Mouse (Mus musculus) stomach, embryonic 15.5 days (tissue): ENCODE measurements at regions not wholly inside any gene's neighbourhood (a gene's known extent, or its start where the extent isn't known, plus 50 kb on each side); places are given as distances from the start of the nearest gene placed in this dataset.

Experiments used
- ATAC-seq: fragments of 200-750 bp; cut with Nextera tagmentation; 2 replicates; pipeline ENCODE4 v1.8.0; 2017; ENCODE audit warnings: low read depth, moderate number of reproducible peaks, moderate TSS enrichment; ENCODE audit not compliant: insufficient read depth, low FRiP score
- H3K27ac ChIP-seq: fragments of 300-500 bp; sonication (generic); 2 replicates; pipeline ENCODE4 v1.5.1; 2015; ENCODE audit warnings: mild to moderate bottlenecking, inconsistent platforms
- H3K27me3 ChIP-seq: fragments of 300-500 bp; sonication (generic); replicated peaks from 2 replicates; pipeline ENCODE4 v1.6.1; 2015; ENCODE audit warnings: inconsistent platforms
- H3K36me3 ChIP-seq: fragments of 300-500 bp; sonication (generic); 2 replicates; pipeline ENCODE4 v1.6.1; 2015; ENCODE audit warnings: inconsistent platforms
- H3K4me1 ChIP-seq: fragments of 300-500 bp; sonication (generic); 2 replicates; pipeline ENCODE4 v1.6.1; 2015; ENCODE audit warnings: inconsistent platforms
- H3K4me2 ChIP-seq: fragments of 300-500 bp; sonication (generic); 2 replicates; pipeline ENCODE4 v1.6.1; 2015; ENCODE audit warnings: mild to moderate bottlenecking, inconsistent platforms
- H3K4me3 ChIP-seq: fragments of 300-500 bp; sonication (generic); replicated peaks from 2 replicates; pipeline ENCODE4 v1.5.1; 2015; ENCODE audit warnings: inconsistent platforms
- H3K9ac ChIP-seq: fragments of 300-500 bp; sonication (generic); 2 replicates; pipeline ENCODE4 v1.6.1; 2015; ENCODE audit warnings: inconsistent platforms
- H3K9me3 ChIP-seq: fragments of 300-500 bp; sonication (generic); 2 replicates; pipeline ENCODE4 v1.6.1; 2016; ENCODE audit warnings: inconsistent platforms
- WGBS: fragments of 180-500 bp; shearing (Covaris S2); methylation state at CpG from one replicate; pipeline ENCODE4 v1.1.7; 2015; 5-methylcytosine and 5-hydroxymethylcytosine counted together

- ATAC-seq: no peak
- H3K4me1 ChIP-seq: no peaks in the 10 kb centered on the region
- WGBS: 67% methylated on average over 2 of the region's 2 CpGs
- no peak overlapping the region for H3K4me3 ChIP-seq
- H3K27me3 ChIP-seq: no peaks in the 10 kb centered on the region
- no peaks in the 10 kb centered on the region for H3K9me3 ChIP-seq
- no peak overlapping the region for H3K27ac ChIP-seq
- H3K9ac ChIP-seq: no peak overlapping the region
- H3K36me3 ChIP-seq: no peaks in the 10 kb centered on the region
- no peak overlapping the region for H3K4me2 ChIP-seq
These were observed 324.7 kb upstream of the Lcorl start for GRCm38 (mm10) chr5:46182157-46182556.

GRCm38 (mm10) chr5:46172315-46172714, 314.9 kb upstream of the Lcorl start:
- no peaks in the 10 kb centered on the region for H3K36me3 ChIP-seq
- no peaks in the 10 kb centered on the region for H3K9me3 ChIP-seq
- H3K4me2 ChIP-seq: no peak overlapping the region
- H3K27ac ChIP-seq: no peak overlapping the region
- 43% methylated on average over 3 of the region's 3 CpGs for WGBS
- no peak overlapping the region for H3K9ac ChIP-seq
- H3K4me1 ChIP-seq: no peaks in the 10 kb centered on the region
- no peaks in the 10 kb centered on the region for H3K27me3 ChIP-seq
- no peak overlapping the region for H3K4me3 ChIP-seq
- no peak for ATAC-seq

DNA sequence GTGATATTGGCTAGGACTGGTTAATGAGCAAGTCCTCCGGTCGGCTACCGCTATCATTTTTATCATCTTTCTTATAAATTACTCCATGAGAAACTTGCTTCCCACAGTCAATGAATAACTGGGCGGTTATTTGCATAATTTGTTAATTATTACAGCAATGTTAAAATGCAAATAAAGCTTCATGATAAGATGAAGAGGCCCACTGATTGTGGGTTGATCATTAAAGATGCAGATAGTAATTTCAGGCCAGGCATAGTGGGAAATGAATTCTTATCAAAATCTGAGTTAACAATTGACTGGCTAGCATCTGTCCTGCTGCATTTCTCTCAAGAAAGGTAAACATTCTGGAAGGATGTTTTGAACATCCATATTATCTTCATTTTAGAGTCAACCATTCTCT, 303.4 kb upstream of the Lcorl start:
- H3K36me3 ChIP-seq: no peaks in the 10 kb centered on the region
- H3K27ac ChIP-seq: no peak overlapping the region
- no peak overlapping the region for H3K4me2 ChIP-seq
- WGBS: 77% methylated on average over 4 of the region's 4 CpGs
- no peaks in the 10 kb centered on the region for H3K27me3 ChIP-seq
- no peaks in the 10 kb centered on the region for H3K9me3 ChIP-seq
- H3K4me1 ChIP-seq: no peaks in the 10 kb centered on the region
- H3K4me3 ChIP-seq: no peak overlapping the region
- ATAC-seq: no peak
- H3K9ac ChIP-seq: no peak overlapping the region

GRCm38 (mm10) chr5:46151973-46152372, 294.6 kb upstream of the Lcorl start:
- Histone ChIP-seq H3K4me2 (no peak overlapping the region), H3K9ac (no peak overlapping the region), H3K4me3 (no peak overlapping the region), H3K27me3 (no peaks in the 10 kb centered on the region), H3K9me3 (no peaks in the 10 kb centered on the region), H3K4me1 (no peaks in the 10 kb centered on the region), H3K27ac (no peak overlapping the region), H3K36me3 (no peaks in the 10 kb centered on the region)
- ATAC-seq: peak; percentile 27; the same call in 1 of the 2 replicates
- WGBS: 51% methylated on average over 3 of the region's 3 CpGs

- H3K4me3 ChIP-seq: no peak overlapping the region
- 53% methylated on average over 6 of the region's 6 CpGs for WGBS
These were observed 293.4 kb upstream of the Lcorl start for GRCm38 (mm10) chr5:46150825-46151224.

GRCm38 (mm10) chr5:46149851-46150615, 292.6 kb upstream of the Lcorl start:
- no peak for ATAC-seq
- WGBS: 50% methylated on average over 6 of the region's 6 CpGs
- no peak overlapping the region for H3K9ac ChIP-seq

More at GRCm38 (mm10) chr5:46150825-46151224, 293.4 kb upstream of the Lcorl start:
- H3K9ac ChIP-seq: no peak overlapping the region
- H3K27me3 ChIP-seq: no peaks in the 10 kb centered on the region
- no peaks in the 10 kb centered on the region for H3K9me3 ChIP-seq
- H3K36me3 ChIP-seq: no peaks in the 10 kb centered on the region
- no peaks in the 10 kb centered on the region for H3K4me1 ChIP-seq
- no peak overlapping the region for H3K27ac ChIP-seq
- no peak overlapping the region for H3K4me2 ChIP-seq
- no peak for ATAC-seq

GRCm38 (mm10) chr5:46139024-46139423, 281.6 kb upstream of the Lcorl start:
- Histone ChIP-seq H3K4me1 (no peaks in the 10 kb centered on the region), H3K4me2 (no peak overlapping the region), H3K4me3 (no peak overlapping the region), H3K27ac (no peak overlapping the region), H3K36me3 (no peaks in the 10 kb centered on the region), H3K9ac (no peak overlapping the region), H3K9me3 (no peaks in the 10 kb centered on the region), H3K27me3 (no peaks in the 10 kb centered on the region)
- peak; percentile 22; the same call in 1 of the 2 replicates for ATAC-seq
- WGBS: 63% methylated on average over 2 of the region's 2 CpGs

More at GRCm38 (mm10) chr5:46149851-46150615, 292.6 kb upstream of the Lcorl start:
- Histone ChIP-seq H3K4me2 (no peak overlapping the region), H3K4me1 (no peaks in the 10 kb centered on the region), H3K9me3 (no peaks in the 10 kb centered on the region), H3K36me3 (no peaks in the 10 kb centered on the region), H3K27ac (no peak overlapping the region), H3K4me3 (no peak overlapping the region), H3K27me3 (no peaks in the 10 kb centered on the region)

DNA sequence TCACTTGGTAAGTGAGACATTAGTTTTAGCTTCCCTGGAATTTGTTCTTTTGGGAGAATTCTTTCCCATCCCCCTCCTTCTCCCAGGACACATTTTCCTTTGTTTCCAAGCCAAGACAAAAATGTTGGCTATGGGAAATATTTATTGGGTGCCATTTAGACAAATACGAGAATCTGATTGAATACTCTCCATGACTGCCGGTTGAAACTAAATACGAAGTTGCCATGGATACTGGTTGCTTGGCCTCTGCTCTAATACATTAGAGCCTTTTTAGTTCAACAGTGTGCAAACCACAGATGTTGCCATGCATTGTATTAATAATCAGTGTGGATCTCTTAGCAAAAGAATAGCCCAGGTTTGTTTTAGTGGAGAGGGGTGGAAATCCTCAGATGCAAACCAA, 280.3 kb upstream of the Lcorl start:
- H3K27ac ChIP-seq: no peak overlapping the region
- no peak overlapping the region for H3K9ac ChIP-seq
- no peaks in the 10 kb centered on the region for H3K9me3 ChIP-seq
- ATAC-seq: no peak
- no peak overlapping the region for H3K4me2 ChIP-seq
- no peak overlapping the region for H3K4me3 ChIP-seq
- no peaks in the 10 kb centered on the region for H3K36me3 ChIP-seq
- WGBS: 49% methylated on average over 3 of the region's 3 CpGs
- no peaks in the 10 kb centered on the region for H3K4me1 ChIP-seq
- no peaks in the 10 kb centered on the region for H3K27me3 ChIP-seq

DNA sequence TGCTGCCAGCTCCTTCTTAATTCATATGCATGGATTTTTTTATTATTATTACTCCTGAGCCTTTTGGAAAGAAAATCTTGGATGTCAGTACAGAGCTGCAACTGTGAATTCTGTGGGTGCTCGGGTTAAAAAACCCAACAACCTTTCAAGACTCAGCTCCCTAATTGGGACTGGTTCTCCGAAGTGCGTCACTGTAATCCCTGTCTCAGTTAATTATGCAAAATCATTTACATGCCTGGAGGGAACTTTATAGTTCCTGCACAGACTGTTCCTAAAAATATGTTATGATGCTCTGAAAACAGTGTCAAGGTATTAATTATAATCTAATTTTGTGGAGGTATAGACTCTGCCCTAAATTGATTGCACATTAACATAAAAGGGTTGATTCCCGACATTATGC, 250.6 kb upstream of the Lcorl start:
- Histone ChIP-seq H3K9me3 (no peaks in the 10 kb centered on the region), H3K36me3 (no peaks in the 10 kb centered on the region), H3K4me2 (no peak overlapping the region), H3K27ac (no peak overlapping the region), H3K27me3 (no peaks in the 10 kb centered on the region), H3K4me1 (no peaks in the 10 kb centered on the region), H3K4me3 (no peak overlapping the region), H3K9ac (no peak overlapping the region)
- WGBS: 87% methylated on average over 4 of the region's 4 CpGs
- no peak for ATAC-seq

- Histone ChIP-seq H3K4me3 (no peak overlapping the region), H3K27me3 (no peaks in the 10 kb centered on the region), H3K27ac (no peak overlapping the region), H3K9me3 (no peaks in the 10 kb centered on the region), H3K4me2 (no peak overlapping the region), H3K4me1 (no peaks in the 10 kb centered on the region), H3K9ac (no peak overlapping the region), H3K36me3 (no peaks in the 10 kb centered on the region)
- no peak for ATAC-seq
- 73% methylated on average over 4 of the region's 4 CpGs for WGBS
These were observed 245.9 kb upstream of the Lcorl start for GRCm38 (mm10) chr5:46103350-46103749.

GRCm38 (mm10) chr5:46092549-46092948, 235.1 kb upstream of the Lcorl start:
- 81% methylated on average over 5 of the region's 5 CpGs for WGBS
- Histone ChIP-seq H3K36me3 (no peaks in the 10 kb centered on the region), H3K4me1 (no peaks in the 10 kb centered on the region), H3K4me2 (no peak overlapping the region), H3K4me3 (no peak overlapping the region), H3K27me3 (no peaks in the 10 kb centered on the region), H3K9ac (no peak overlapping the region), H3K27ac (no peak overlapping the region), H3K9me3 (no peaks in the 10 kb centered on the region; the same call in 1 of the 2 replicates)
- ATAC-seq: no peak

DNA sequence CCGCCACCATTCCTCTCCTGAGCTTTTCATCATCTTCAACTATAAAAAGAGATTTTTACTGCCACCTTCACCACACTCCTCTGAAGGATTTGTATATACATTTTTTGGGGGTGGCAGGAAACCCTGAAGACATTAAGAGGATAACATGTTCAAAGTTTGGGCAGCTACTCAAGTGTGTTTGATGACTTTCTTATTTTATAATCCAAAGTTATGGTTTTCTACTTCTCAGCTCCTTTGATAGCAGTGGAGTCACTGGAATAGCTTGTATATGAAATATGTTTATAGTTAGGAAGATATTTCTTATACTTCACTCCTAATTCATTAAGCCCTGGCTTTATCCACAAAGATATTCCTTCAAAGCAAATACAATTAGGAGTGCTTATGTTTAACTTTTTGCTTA, 229.5 kb upstream of the Lcorl start:
- no peak overlapping the region for H3K27ac ChIP-seq
- H3K4me2 ChIP-seq: no peak overlapping the region
- H3K4me3 ChIP-seq: no peak overlapping the region
- H3K9ac ChIP-seq: no peak overlapping the region
- H3K9me3 ChIP-seq: no peaks in the 10 kb centered on the region
- H3K4me1 ChIP-seq: no peaks in the 10 kb centered on the region
- no peak for ATAC-seq
- 72% methylated on average over 1 of the region's 1 CpGs for WGBS
- no peaks in the 10 kb centered on the region for H3K27me3 ChIP-seq
- no peaks in the 10 kb centered on the region for H3K36me3 ChIP-seq

DNA sequence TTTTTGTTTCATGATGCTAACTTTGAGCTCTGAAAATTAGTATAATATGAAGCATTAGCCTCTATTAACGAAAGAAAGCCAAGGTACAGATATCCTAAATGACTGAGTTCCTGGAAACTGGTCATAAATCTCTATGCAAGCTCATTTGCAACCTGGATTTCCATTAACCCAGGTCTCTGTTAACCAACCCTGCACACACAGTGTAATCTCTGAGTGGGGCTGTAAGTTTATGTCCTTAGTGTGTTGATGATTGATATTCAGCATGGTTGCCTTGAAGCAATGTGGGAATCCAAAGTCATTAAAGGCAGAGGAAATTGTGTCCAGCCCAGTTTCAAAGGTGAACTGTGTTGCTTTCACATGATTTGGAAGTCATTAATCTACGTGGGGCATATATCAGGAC, 225.9 kb upstream of the Lcorl start:
- Histone ChIP-seq H3K27me3 (no peaks in the 10 kb centered on the region), H3K9me3 (no peaks in the 10 kb centered on the region), H3K4me1 (no peaks in the 10 kb centered on the region), H3K4me3 (no peak overlapping the region), H3K27ac (no peak overlapping the region), H3K36me3 (no peaks in the 10 kb centered on the region), H3K9ac (no peak overlapping the region), H3K4me2 (no peak overlapping the region)
- WGBS: 75% methylated on average over 2 of the region's 2 CpGs
- no peak for ATAC-seq
